Mouse (Mus musculus): ENCODE data around the gene Rasal2. TPM values are rescaled to one million over a fixed set of nuclear protein-coding genes. Genes with fewer than 3 reads are reported as not detected.

Gene Rasal2
- polyA plus RNA-seq, 1 experiment from 2014 or later, result 37.1 TPM

DNA sequence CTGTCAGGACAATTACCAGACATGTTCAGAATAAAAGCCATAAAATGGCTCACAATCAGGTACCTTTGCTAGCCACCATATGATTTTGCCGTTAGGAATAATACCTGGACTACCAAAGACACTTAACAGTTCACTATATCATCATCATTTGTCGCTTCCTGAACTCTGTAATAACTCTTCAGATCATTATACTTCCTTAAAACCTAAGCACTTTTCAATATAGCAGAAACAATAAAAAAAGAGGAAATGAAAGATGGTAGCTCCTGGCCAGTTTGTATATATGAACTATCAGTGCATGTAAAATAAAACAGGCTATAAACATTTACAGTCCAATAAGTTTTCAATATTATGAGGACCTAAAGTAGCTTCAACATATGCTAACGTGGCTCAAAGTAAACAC lies 127.0 kb downstream of the Rasal2 start:
- H3K36me3 ChIP-seq (ENCODE audit: control insufficient read depth, insufficient read depth, low read length), result no peaks in the 10 kb centered on the region
- no peaks in the 10 kb centered on the region for H3K4me1 ChIP-seq (ENCODE audit: control insufficient read depth, insufficient read depth, low read depth, low read length)
- ATAC-seq, result no peak
- H3K27me3 ChIP-seq (replicated peaks; ENCODE audit: control insufficient read depth, insufficient read depth, low read length), result no peaks in the 10 kb centered on the region
- 80% methylated on average over 3 of the region's 3 CpGs for WGBS
- no peak overlapping the region for H3K9ac ChIP-seq (ENCODE audit: low read depth, low read length)
- H3K27ac ChIP-seq (ENCODE audit: low read depth, low read length), result no peak overlapping the region
- no peak overlapping the region for H3K4me3 ChIP-seq (ENCODE audit: low read length)
- no peak overlapping the region for H3K4me2 ChIP-seq (ENCODE audit: low read length)
- H3K9me3 ChIP-seq (ENCODE audit: control insufficient read depth, low read length), result no peaks in the 10 kb centered on the region

DNA sequence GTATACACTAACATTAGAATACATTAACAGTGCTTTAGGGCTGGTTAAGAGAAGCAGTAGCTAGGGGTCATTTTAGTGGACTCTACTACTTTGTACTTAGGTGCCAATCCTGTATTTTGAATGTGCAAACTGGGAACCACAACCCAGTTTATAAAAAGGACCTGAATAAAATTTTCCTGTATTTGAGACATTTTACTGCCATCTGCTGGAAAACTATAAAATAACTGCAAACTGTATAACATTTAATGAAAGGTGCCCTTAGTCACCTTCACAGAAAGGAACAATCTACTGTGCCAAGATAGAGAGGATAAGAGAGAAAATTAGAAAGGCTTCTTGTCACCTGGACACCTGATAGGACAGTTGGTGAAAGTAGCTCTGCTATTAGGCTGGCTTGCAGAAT lies 131.6 kb downstream of the Rasal2 start:
- no peak for ATAC-seq
- H3K9me3 ChIP-seq (ENCODE audit: control insufficient read depth, low read length), result no peaks in the 10 kb centered on the region
- no peaks in the 10 kb centered on the region for H3K36me3 ChIP-seq (ENCODE audit: control insufficient read depth, insufficient read depth, low read length)
- H3K4me1 ChIP-seq (ENCODE audit: control insufficient read depth, insufficient read depth, low read depth, low read length), result no peaks in the 10 kb centered on the region
- H3K27ac ChIP-seq (ENCODE audit: low read depth, low read length), result no peak overlapping the region
- no peaks in the 10 kb centered on the region for H3K27me3 ChIP-seq (replicated peaks; ENCODE audit: control insufficient read depth, insufficient read depth, low read length)
- H3K4me2 ChIP-seq (ENCODE audit: low read length), result no peak overlapping the region
- H3K9ac ChIP-seq (ENCODE audit: low read depth, low read length), result no peak overlapping the region
- H3K4me3 ChIP-seq (ENCODE audit: low read length), result no peak overlapping the region

DNA sequence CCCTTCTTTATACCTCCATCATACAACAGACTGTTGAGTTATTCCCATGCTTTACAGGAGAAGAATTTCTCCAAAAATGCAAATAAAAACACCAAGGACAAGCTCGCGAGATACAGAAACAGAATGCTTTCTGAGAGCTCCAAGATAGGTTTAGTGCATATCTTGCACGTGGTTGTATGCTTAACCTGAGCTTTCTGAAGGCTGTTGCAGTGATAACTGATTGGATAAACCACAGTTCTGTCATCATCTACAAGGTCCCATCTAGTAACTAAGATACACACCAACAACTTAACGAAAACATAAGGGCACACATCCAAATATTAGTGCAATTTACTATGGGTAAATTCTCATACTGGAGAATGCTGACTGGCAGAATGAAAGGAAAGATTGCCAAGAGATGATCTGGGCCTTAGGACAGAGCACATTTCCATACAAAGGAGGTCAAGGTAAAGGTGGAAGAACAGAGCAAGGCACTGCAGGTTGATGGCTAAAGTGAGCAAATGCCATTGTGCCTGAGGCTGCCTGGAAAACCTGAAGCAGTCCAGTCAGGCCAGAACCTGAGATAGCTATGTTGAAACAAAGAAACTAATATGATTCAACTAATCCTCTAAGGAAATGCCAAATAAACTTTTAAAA lies 136.6 kb downstream of the Rasal2 start:
- Histone ChIP-seq H3K36me3 (ENCODE audit: control insufficient read depth, insufficient read depth, low read length) (no peaks in the 10 kb centered on the region), H3K27me3 (replicated peaks; ENCODE audit: control insufficient read depth, insufficient read depth, low read length) (no peaks in the 10 kb centered on the region), H3K9ac (ENCODE audit: low read depth, low read length) (no peak overlapping the region), H3K4me2 (ENCODE audit: low read length) (no peak overlapping the region), H3K4me3 (ENCODE audit: low read length) (no peak overlapping the region), H3K27ac (ENCODE audit: low read depth, low read length) (no peak overlapping the region), H3K4me1 (ENCODE audit: control insufficient read depth, insufficient read depth, low read depth, low read length) (no peaks in the 10 kb centered on the region), H3K9me3 (ENCODE audit: control insufficient read depth, low read length) (no peaks in the 10 kb centered on the region)
- WGBS, result 90% methylated on average over 4 of the region's 4 CpGs
- no peak for ATAC-seq

DNA sequence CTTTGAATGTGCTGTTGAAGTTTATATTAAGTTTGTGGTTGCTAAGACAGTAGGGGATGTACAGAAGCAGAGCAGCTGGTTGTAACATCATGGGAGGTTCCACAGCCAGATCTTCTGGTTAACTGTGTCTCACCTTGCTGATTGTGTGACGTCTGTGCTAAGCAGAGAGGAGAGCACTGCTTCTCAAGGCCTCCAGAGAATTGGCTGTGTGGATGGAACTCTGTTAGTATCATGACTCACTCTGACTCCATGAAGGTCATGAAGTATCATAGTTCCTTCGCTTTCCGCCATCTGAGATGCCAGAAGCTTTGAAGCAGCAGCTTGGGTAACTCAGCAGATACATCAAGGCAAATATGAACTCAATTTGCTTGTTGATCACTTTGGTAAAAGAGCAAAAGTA lies 144.5 kb downstream of the Rasal2 start:
- no peak overlapping the region for H3K4me2 ChIP-seq (ENCODE audit: low read length)
- H3K27ac ChIP-seq (ENCODE audit: low read depth, low read length), result no peak overlapping the region
- H3K27me3 ChIP-seq (replicated peaks; ENCODE audit: control insufficient read depth, insufficient read depth, low read length), result no peaks in the 10 kb centered on the region
- no peaks in the 10 kb centered on the region for H3K36me3 ChIP-seq (ENCODE audit: control insufficient read depth, insufficient read depth, low read length)
- no peaks in the 10 kb centered on the region for H3K4me1 ChIP-seq (ENCODE audit: control insufficient read depth, insufficient read depth, low read depth, low read length)
- WGBS, result 83% methylated on average over 3 of the region's 3 CpGs
- no peak overlapping the region for H3K9ac ChIP-seq (ENCODE audit: low read depth, low read length)
- H3K9me3 ChIP-seq (ENCODE audit: control insufficient read depth, low read length), result no peaks in the 10 kb centered on the region
- no peak for ATAC-seq
- no peak overlapping the region for H3K4me3 ChIP-seq (ENCODE audit: low read length)

DNA sequence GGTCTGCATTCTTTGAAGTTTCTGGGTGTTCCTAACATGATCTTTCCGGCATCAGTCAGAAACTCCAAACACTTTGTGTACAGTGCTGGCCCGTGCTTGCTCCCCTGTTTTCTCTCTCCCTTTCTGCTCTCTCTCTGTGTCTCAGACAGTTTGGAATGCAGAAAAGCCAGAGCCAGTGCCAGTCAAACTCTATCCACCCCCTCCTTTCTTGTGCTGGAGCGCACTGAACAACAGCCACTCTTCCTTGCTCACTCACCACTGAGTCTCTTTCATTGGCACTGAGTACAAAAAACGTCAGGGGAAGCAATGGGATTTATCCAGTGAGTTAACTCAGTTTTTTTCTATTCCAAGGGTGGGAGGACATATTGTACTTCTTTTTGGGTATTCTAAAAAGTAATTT lies 155.8 kb downstream of the Rasal2 start:
- Histone ChIP-seq H3K4me1 (ENCODE audit: control insufficient read depth, insufficient read depth, low read depth, low read length) (peaks cover 5% of the 10 kb centered on the region), H3K9me3 (ENCODE audit: control insufficient read depth, low read length) (no peaks in the 10 kb centered on the region), H3K27me3 (replicated peaks; ENCODE audit: control insufficient read depth, insufficient read depth, low read length) (no peaks in the 10 kb centered on the region), H3K9ac (ENCODE audit: low read depth, low read length) (no peak overlapping the region), H3K36me3 (ENCODE audit: control insufficient read depth, insufficient read depth, low read length) (no peaks in the 10 kb centered on the region), H3K4me2 (ENCODE audit: low read length) (peak overlapping the region; percentile 28), H3K27ac (ENCODE audit: low read depth, low read length) (peak overlapping the region; percentile 44; the same call in 1 of the 2 replicates), H3K4me3 (ENCODE audit: low read length) (no peak overlapping the region)
- WGBS, result 11% methylated on average over 4 of the region's 4 CpGs
- peak; percentile 91 for ATAC-seq

DNA sequence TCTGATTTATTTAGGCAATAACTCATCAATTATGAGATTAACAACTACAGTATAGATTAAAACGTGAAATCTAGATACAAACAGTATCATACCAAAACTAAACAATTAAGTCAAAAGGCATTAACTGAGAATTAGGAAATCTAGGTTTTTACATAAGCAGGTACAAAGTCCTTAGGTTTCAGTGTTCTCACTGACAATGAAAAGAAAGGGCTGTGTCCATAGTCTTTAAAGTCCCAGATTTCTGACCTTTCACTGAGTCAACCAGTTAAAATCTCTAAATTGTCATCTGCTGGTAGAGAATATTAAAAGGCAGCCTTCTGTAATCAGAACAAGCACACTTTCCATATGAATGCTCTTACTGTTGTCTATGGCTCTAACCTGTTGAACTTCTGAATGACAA lies 156.6 kb downstream of the Rasal2 start:
- H3K36me3 ChIP-seq (ENCODE audit: control insufficient read depth, insufficient read depth, low read length), result no peaks in the 10 kb centered on the region
- H3K27me3 ChIP-seq (replicated peaks; ENCODE audit: control insufficient read depth, insufficient read depth, low read length), result no peaks in the 10 kb centered on the region
- H3K9ac ChIP-seq (ENCODE audit: low read depth, low read length), result no peak overlapping the region
- no peak for ATAC-seq
- no peak overlapping the region for H3K4me2 ChIP-seq (ENCODE audit: low read length)
- WGBS, result 80% methylated on average over 1 of the region's 1 CpGs
- no peak overlapping the region for H3K4me3 ChIP-seq (ENCODE audit: low read length)
- H3K9me3 ChIP-seq (ENCODE audit: control insufficient read depth, low read length), result no peaks in the 10 kb centered on the region
- H3K27ac ChIP-seq (ENCODE audit: low read depth, low read length), result no peak overlapping the region
- H3K4me1 ChIP-seq (ENCODE audit: control insufficient read depth, insufficient read depth, low read depth, low read length), result peaks cover 5% of the 10 kb centered on the region

- peak overlapping the region; percentile 54; the same call in 1 of the 2 replicates for H3K27ac ChIP-seq (ENCODE audit: low read depth, low read length)
- H3K36me3 ChIP-seq (ENCODE audit: control insufficient read depth, insufficient read depth, low read length), result no peaks in the 10 kb centered on the region
- peaks cover 5% of the 10 kb centered on the region for H3K4me1 ChIP-seq (ENCODE audit: control insufficient read depth, insufficient read depth, low read depth, low read length)
- no peak overlapping the region for H3K4me3 ChIP-seq (ENCODE audit: low read length)
- ATAC-seq, result no peak
- H3K27me3 ChIP-seq (replicated peaks; ENCODE audit: control insufficient read depth, insufficient read depth, low read length), result no peaks in the 10 kb centered on the region
- H3K9ac ChIP-seq (ENCODE audit: low read depth, low read length), result no peak overlapping the region
- peak overlapping the region; percentile 17; the same call in 1 of the 2 replicates for H3K4me2 ChIP-seq (ENCODE audit: low read length)
- no peaks in the 10 kb centered on the region for H3K9me3 ChIP-seq (ENCODE audit: control insufficient read depth, low read length)
- 59% methylated on average over 9 of the region's 9 CpGs for WGBS
Measured at GRCm38 (mm10) chr1:157253600-157254490, 158.6 kb downstream of the Rasal2 start.

DNA sequence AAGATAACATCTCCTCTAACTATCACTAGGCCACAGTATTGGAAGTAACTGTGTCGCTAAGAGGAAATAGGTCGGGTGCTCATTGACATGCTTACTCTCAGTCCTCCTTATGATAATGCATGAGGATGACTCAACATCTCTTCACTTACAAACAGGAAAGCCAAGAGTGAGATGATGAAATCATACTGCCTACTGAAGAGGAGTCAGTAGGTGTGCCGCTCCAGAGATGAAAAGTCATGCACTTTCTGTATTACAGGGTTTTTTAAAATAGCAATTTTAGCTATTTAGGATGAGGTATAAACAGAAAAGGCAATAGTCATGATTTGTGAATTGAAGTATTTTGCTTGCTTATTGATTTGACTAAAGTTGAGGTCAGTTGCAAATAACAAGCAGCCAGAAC lies 164.3 kb downstream of the Rasal2 start:
- Histone ChIP-seq H3K4me3 (ENCODE audit: low read length) (no peak overlapping the region), H3K27me3 (replicated peaks; ENCODE audit: control insufficient read depth, insufficient read depth, low read length) (no peaks in the 10 kb centered on the region), H3K9me3 (ENCODE audit: control insufficient read depth, low read length) (no peaks in the 10 kb centered on the region)

DNA sequence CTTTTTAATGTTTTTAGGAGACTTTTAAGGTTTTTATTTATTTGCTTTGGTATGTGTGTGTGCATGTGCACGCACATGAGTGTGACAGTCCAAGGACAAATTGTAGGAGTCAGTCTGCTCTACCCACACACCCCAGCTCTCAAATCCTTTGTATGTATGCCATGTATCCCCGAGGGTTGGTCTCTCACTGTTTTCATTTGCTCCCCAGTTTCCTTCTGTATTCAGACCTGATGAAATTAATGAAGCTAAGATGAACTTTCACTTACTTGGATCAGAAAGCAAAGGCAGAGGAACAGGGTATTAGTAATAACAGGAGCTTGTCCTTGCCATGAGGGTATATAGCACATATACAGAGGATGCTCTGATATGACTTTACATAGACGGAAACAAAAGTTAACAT lies 165.1 kb downstream of the Rasal2 start:
- H3K36me3 ChIP-seq (ENCODE audit: control insufficient read depth, insufficient read depth, low read length), result no peaks in the 10 kb centered on the region
- no peak overlapping the region for H3K4me2 ChIP-seq (ENCODE audit: low read length)
- no peak for ATAC-seq
- H3K4me1 ChIP-seq (ENCODE audit: control insufficient read depth, insufficient read depth, low read depth, low read length), result peaks cover 4% of the 10 kb centered on the region; the same call in 1 of the 2 replicates
- H3K27ac ChIP-seq (ENCODE audit: low read depth, low read length), result no peak overlapping the region
- whole genome bisulfite sequencing, result 70% methylated on average over 3 of the region's 3 CpGs
- H3K9me3 ChIP-seq (ENCODE audit: control insufficient read depth, low read length), result no peaks in the 10 kb centered on the region
- no peak overlapping the region for H3K9ac ChIP-seq (ENCODE audit: low read depth, low read length)
- H3K4me3 ChIP-seq (ENCODE audit: low read length), result no peak overlapping the region
- no peaks in the 10 kb centered on the region for H3K27me3 ChIP-seq (replicated peaks; ENCODE audit: control insufficient read depth, insufficient read depth, low read length)

More for the DNA sequence above, 164.3 kb downstream of the Rasal2 start:
- H3K36me3 ChIP-seq (ENCODE audit: control insufficient read depth, insufficient read depth, low read length), result no peaks in the 10 kb centered on the region
- no peak overlapping the region for H3K4me2 ChIP-seq (ENCODE audit: low read length)
- no peak for ATAC-seq
- H3K9ac ChIP-seq (ENCODE audit: low read depth, low read length), result no peak overlapping the region
- 84% methylated on average over 3 of the region's 3 CpGs for WGBS
- H3K4me1 ChIP-seq (ENCODE audit: control insufficient read depth, insufficient read depth, low read depth, low read length), result peaks cover 4% of the 10 kb centered on the region; the same call in 1 of the 2 replicates
- no peak overlapping the region for H3K27ac ChIP-seq (ENCODE audit: low read depth, low read length)
